In genomic region chr3:37875331-37876015, GRCm38 (mm10) we compare ENCODE assay signal across 8 mouse cellular contexts.
A peak's percentile ranks its signal among the peaks of the same experiment; 100 is the strongest.
DNase-seq lines count a peak whose midpoint lies in the region; ATAC-seq and TF ChIP-seq lines count a peak whose summit lies in the region.

No protein-coding gene starts in this region.

- no peak overlapping the region for H3K4me3 ChIP-seq in forebrain, postnatal 0 days (ENCODE audit: low read depth, low read length)
- no peak overlapping the region for H3K4me3 ChIP-seq in hindbrain, embryonic 11.5 days (ENCODE audit: low read depth, low read length)
- H3K4me3 ChIP-seq in limb, embryonic 12.5 days (replicated peaks), result no peak overlapping the region
- H3K4me3 ChIP-seq in midbrain, embryonic 16.5 days (ENCODE audit: low read depth, low read length), result no peak overlapping the region

- no peaks in the 10 kb centered on the region for H3K36me3 ChIP-seq in forebrain, postnatal 0 days (ENCODE audit: insufficient read depth)
- no peaks in the 10 kb centered on the region for H3K36me3 ChIP-seq in hindbrain, embryonic 11.5 days (ENCODE audit: control insufficient read depth, insufficient read depth, low read length)
- H3K36me3 ChIP-seq in limb, embryonic 12.5 days, result no peaks in the 10 kb centered on the region
- no peaks in the 10 kb centered on the region for H3K36me3 ChIP-seq in midbrain, embryonic 16.5 days (ENCODE audit: control insufficient read depth, insufficient read depth, low read length)

- TF ChIP-seq CTCF in forebrain, postnatal 0 days (IDR thresholded peaks at IDR 0.05; ENCODE audit: low read depth), result no peak

- peak; percentile 91 for ATAC-seq in forebrain, postnatal 0 days
- peak; percentile 43; the same call in 1 of the 2 replicates for ATAC-seq in hindbrain, embryonic 11.5 days (ENCODE audit: low FRiP score)
- peak; percentile 81 for ATAC-seq in limb, embryonic 12.5 days (ENCODE audit: insufficient number of reproducible peaks, insufficient read depth, low FRiP score, low TSS enrichment, low read depth)
- peak; percentile 60; the same call in 1 of the 2 replicates for ATAC-seq in midbrain, embryonic 16.5 days

- no peak overlapping the region for H3K4me2 ChIP-seq in forebrain, postnatal 0 days (ENCODE audit: low read depth)
- H3K4me2 ChIP-seq in hindbrain, embryonic 11.5 days (replicated peaks; ENCODE audit: low read depth, low read length), result no peak overlapping the region
- H3K4me2 ChIP-seq in limb, embryonic 12.5 days, result no peak overlapping the region
- no peak overlapping the region for H3K4me2 ChIP-seq in midbrain, embryonic 16.5 days (ENCODE audit: low read length)

- H3K9me3 ChIP-seq in forebrain, postnatal 0 days (ENCODE audit: low read length), result no peaks in the 10 kb centered on the region
- no peaks in the 10 kb centered on the region for H3K9me3 ChIP-seq in hindbrain, embryonic 11.5 days (ENCODE audit: control insufficient read depth, low read length)
- H3K9me3 ChIP-seq in limb, embryonic 12.5 days, result no peaks in the 10 kb centered on the region
- H3K9me3 ChIP-seq in midbrain, embryonic 16.5 days (replicated peaks; ENCODE audit: control insufficient read depth, low read length, poor library complexity, severe bottlenecking), result no peaks in the 10 kb centered on the region

- no peak overlapping the region for H3K27ac ChIP-seq in forebrain, postnatal 0 days (ENCODE audit: low read depth, low read length)
- no peak overlapping the region for H3K27ac ChIP-seq in hindbrain, embryonic 11.5 days (ENCODE audit: low read depth, low read length)
- peak overlapping the region; percentile 81 for H3K27ac ChIP-seq in limb, embryonic 12.5 days
- 0 out of 2 replicates have a peak overlapping the region, but pooled peaks have one; percentile 5 for H3K27ac ChIP-seq in midbrain, embryonic 16.5 days (ENCODE audit: low read length)

- H3K4me1 ChIP-seq in forebrain, postnatal 0 days (ENCODE audit: insufficient read depth), result no peaks in the 10 kb centered on the region
- H3K4me1 ChIP-seq in hindbrain, embryonic 11.5 days (replicated peaks; ENCODE audit: control insufficient read depth, insufficient read depth, low read length), result no peaks in the 10 kb centered on the region; the same call in 1 of the 2 replicates
- H3K4me1 ChIP-seq in limb, embryonic 12.5 days (replicated peaks), result peaks cover 27% of the 10 kb centered on the region; the same call in 1 of the 2 replicates
- H3K4me1 ChIP-seq in midbrain, embryonic 16.5 days (ENCODE audit: control insufficient read depth, insufficient read depth, low read length), result peaks cover 3% of the 10 kb centered on the region; the same call in 1 of the 2 replicates

- no peaks in the 10 kb centered on the region for H3K27me3 ChIP-seq in forebrain, postnatal 0 days (ENCODE audit: insufficient read depth, low read length)
- no peaks in the 10 kb centered on the region for H3K27me3 ChIP-seq in hindbrain, embryonic 11.5 days (ENCODE audit: control insufficient read depth, insufficient read depth, low read length)
- H3K27me3 ChIP-seq in limb, embryonic 12.5 days, result no peaks in the 10 kb centered on the region
- H3K27me3 ChIP-seq in midbrain, embryonic 16.5 days (ENCODE audit: control insufficient read depth, insufficient read depth, low read depth, low read length), result no peaks in the 10 kb centered on the region

- H3K9ac ChIP-seq in forebrain, postnatal 0 days, result no peak overlapping the region
- H3K9ac ChIP-seq in hindbrain, embryonic 11.5 days (ENCODE audit: low read depth, low read length), result no peak overlapping the region
- H3K9ac ChIP-seq in limb, embryonic 12.5 days (replicated peaks), result no peak overlapping the region
- no peak overlapping the region for H3K9ac ChIP-seq in midbrain, embryonic 16.5 days (ENCODE audit: low read depth, low read length)

- 38% methylated on average over 6 of the region's 6 CpGs for WGBS in forebrain, postnatal 0 days
- WGBS in hindbrain, embryonic 11.5 days, result 40% methylated on average over 6 of the region's 6 CpGs
- WGBS in limb, embryonic 12.5 days, result 33% methylated on average over 6 of the region's 6 CpGs
- 40% methylated on average over 6 of the region's 6 CpGs for WGBS in midbrain, embryonic 16.5 days

- peak; percentile 67 for DNase-seq in urinary bladder, postnatal 14 days (ENCODE audit: low spot score)
- no peak for DNase-seq in urinary bladder, adult 18-20 months (ENCODE audit: low spot score in 2 of 2)
- DNase-seq in forebrain, postnatal 0 days, result peak; percentile 59
- peak; percentile 20 for DNase-seq in hindbrain, embryonic 11.5 days (ENCODE audit: low spot score)
- DNase-seq in thymus, postnatal 25 days, result no peak
- no peak for DNase-seq in cerebellum, adult 8-10 months

Comparison
In these comparisons a context has a peak if more than half of its experiments do, and no peak if none do; other contexts are left out.
1. DNase-seq: peak in urinary bladder, postnatal 14 days (single experiment), forebrain, postnatal 0 days (single experiment) and hindbrain, embryonic 11.5 days (single experiment); none in urinary bladder, adult 18-20 months (0 of 2), thymus, postnatal 25 days (single experiment) and cerebellum, adult 8-10 months (single experiment).
2. H3K27ac ChIP-seq: peak in limb, embryonic 12.5 days (single experiment) and midbrain, embryonic 16.5 days (single experiment); none in forebrain, postnatal 0 days (single experiment) and hindbrain, embryonic 11.5 days (single experiment).
3. Peak in every context shown above with its lines, with median percentiles within 50 percentile points of each other: ATAC-seq.